Mouse (Mus musculus): ENCODE results near the gene Fam234a.

DNA sequence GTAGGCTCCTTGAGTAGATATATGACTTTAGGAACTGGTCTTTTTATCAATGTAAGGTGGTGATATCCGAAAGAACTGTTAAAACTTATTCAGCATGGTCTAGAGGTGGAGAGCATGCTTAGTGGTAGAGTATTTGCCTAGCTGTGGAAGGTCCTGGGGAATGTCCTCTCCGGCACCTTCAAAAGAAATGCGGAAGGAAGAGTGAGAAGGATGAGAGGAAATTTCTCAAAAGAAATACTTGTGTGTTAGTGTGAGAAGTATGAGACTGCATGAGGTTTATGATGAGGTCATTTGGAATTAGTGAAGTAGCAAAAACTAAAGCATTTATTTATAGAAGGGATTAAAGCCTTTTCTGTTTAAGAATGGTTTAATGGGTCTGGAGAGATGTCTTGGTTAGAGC, 18.3 kb upstream of the Fam234a start:
- TF ChIP-seq MAFK (IDR thresholded peaks at IDR 0.05; ENCODE audit: insufficient replicate concordance, low read length) (no peak), CTCF (conservative IDR thresholded peaks at IDR 0.05 in 1 of 2, IDR thresholded peaks at IDR 0.05 in 1 of 2; ENCODE audit: low read depth in 2 of 2, low read length in 2 of 2) (no peak), USF2 (conservative IDR thresholded peaks at IDR 0.05; ENCODE audit: low read depth, low read length) (no peak), SIN3A (IDR thresholded peaks at IDR 0.05; ENCODE audit: low read length) (no peak), SMC3 (IDR thresholded peaks at IDR 0.05; ENCODE audit: low read depth, low read length) (no peak), POLR2A (IDR thresholded peaks at IDR 0.05; ENCODE audit: low read depth, low read length) (no peak), MAZ (IDR thresholded peaks at IDR 0.05; ENCODE audit: low read depth, low read length) (no peak), IRF4 (IDR thresholded peaks at IDR 0.05; ENCODE audit: low read depth, low read length) (no peak), NRF1 (IDR thresholded peaks at IDR 0.05; ENCODE audit: low read depth, low read length) (no peak), ZNF384 (IDR thresholded peaks at IDR 0.05; ENCODE audit: low read depth, low read length) (no peak), ZC3H11A (IDR thresholded peaks at IDR 0.05; ENCODE audit: low read depth, low read length) (no peak), JUND (conservative IDR thresholded peaks at IDR 0.05; ENCODE audit: low read depth, low read length) (no peak), EP300 (IDR thresholded peaks at IDR 0.05; ENCODE audit: low read length) (no peak)

All from CH12.LX (cell line).